Mouse (Mus musculus) ES-E14 (cell line): ENCODE data around the gene Timm17a.

Experiments
- CHD2 ChIP-seq: IDR thresholded peaks from 2 replicates; pipeline ENCODE4 v1.6.1; 2014; ENCODE audit warnings: mild to moderate bottlenecking, low read depth, low read length, inconsistent platforms
- MAFK ChIP-seq: IDR thresholded peaks from 2 replicates; pipeline ENCODE4 v1.6.1; 2014; ENCODE audit warnings: mild to moderate bottlenecking, low read depth, low read length, inconsistent platforms; ENCODE audit not compliant: insufficient read depth
- ZC3H11A ChIP-seq: IDR thresholded peaks from 2 replicates; pipeline ENCODE4 v1.6.1; 2012; ENCODE audit warnings: low read depth, mild to moderate bottlenecking, inconsistent platforms, low read length, borderline replicate concordance

- TF ChIP-seq MAFK (no peak), CHD2 (no peak), ZC3H11A (no peak)
These were observed 65.1 kb downstream of the Timm17a start for GRCm38 (mm10) chr1:135248434-135248850.
